Mouse (Mus musculus) B cell, adult 62 days (primary cell): ENCODE results near the gene Cyp3a59. TPM values are rescaled to one million over a fixed set of nuclear protein-coding genes. Genes with fewer than 3 reads are reported as not detected.

Source experiments
- total RNA-seq: library from RNA; stranded (reverse); gene quantifications from 4 replicates; pipeline ENCODE4 v1.2.4, GENCODE M21; 2023

Cyp3a59 gene
- not detected in 4 replicates for total RNA-seq

DNA sequence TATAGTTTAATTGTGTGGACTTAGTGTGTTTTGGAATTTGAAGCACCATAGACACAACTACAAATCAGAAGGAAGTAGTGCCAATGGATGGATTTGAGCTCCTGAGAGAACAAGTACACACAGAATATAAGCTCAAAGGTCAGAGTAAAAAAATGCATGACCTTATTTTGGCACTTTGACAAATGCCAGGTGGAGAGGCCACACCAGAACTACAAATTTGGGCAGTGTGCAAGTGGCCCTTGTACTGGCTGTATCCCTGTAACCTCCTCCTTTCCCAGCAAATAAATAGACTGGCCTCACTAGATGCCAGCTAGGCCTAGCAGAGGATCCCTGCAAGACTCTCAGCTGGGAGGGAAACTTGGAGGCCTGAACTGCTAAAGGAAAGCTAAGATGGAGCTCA is at the start of gene Cyp3a59:
Cyp3a59 (plus strand) TSS at position 313 of the 400 bp plus-strand sequence.

DNA sequence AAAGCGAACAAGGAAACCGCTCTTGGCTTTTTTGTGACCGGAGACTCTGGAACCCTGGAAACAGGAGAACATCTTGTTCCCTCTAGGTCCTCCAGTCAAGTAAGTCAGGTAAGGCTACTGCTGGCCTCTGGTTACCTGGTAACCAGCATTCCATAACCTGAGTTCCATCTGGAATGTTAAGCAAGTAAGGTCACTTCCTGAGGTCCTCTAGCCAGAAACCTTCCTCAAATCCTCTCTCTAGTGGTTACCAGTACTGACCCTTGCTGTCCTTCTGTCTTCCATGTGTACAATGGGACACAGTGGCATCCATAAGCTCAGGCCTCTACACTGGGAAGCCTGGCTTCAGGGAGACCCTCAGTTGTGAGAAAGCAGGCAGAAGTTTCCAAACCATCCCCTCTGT is 81.4 kb downstream of the Cyp3a59 start, which contains the start of gene Gm5565:
Gm5565 (minus strand) TSS at position 101 of the 400 bp plus-strand sequence.

Other genes with a start within 250 kb of the Cyp3a59 start
- gene Cyp3a11, start 199.3 kb upstream of the Cyp3a59 start, total RNA-seq = not detected in 4 replicates
- gene Cyp3a25, start 69.6 kb upstream of the Cyp3a59 start, total RNA-seq = not detected in 4 replicates
- not detected in 4 replicates for gene Gm5565, start 81.3 kb downstream of the Cyp3a59 start, total RNA-seq
- gene Gm6309, start 91.5 kb downstream of the Cyp3a59 start, total RNA-seq = not detected in 4 replicates
- 1.8 to 3.3 TPM (median 2.7 TPM) in 4 replicates for gene 1700001J03Rik, start 106.0 kb downstream of the Cyp3a59 start, total RNA-seq
- 35.5 to 45.7 TPM (median 43.3 TPM) in 4 replicates for gene Rnf6, start 142.3 kb downstream of the Cyp3a59 start, total RNA-seq
- gene Cdk8, start 152.0 kb downstream of the Cyp3a59 start, total RNA-seq = 46.1 to 57.4 TPM (median 53.8 TPM) in 4 replicates